Mouse (Mus musculus) brain, embryonic 14.5 days (tissue): ENCODE measurements around the gene Tmem136. TPM values are rescaled to one million over a fixed set of nuclear protein-coding genes. Genes with fewer than 3 reads are reported as not detected.
A peak's percentile ranks its signal among the peaks of the same experiment; 100 is the strongest.
"Not testable (repeated sequence)": the region's sequence is repeated elsewhere in the genome, so short reads cannot be mapped to it uniquely, and the experiment has no call there.

Source experiments
- DNase-seq: peaks from one replicate; pipeline ENCODE4 v3.0.0-alpha.2; 2011; ENCODE audit warnings: low read depth
- CTCF ChIP-seq: fragments of 200-500 bp; IDR thresholded peaks from 2 replicates; pipeline ENCODE4 v1.5.1; 2012; ENCODE audit warnings: inconsistent platforms, mild to moderate bottlenecking, moderate library complexity, borderline replicate concordance; ENCODE audit not compliant: insufficient read depth, insufficient read length; ENCODE audit errors: extremely low read depth
- POLR2A ChIP-seq: fragments of 200-500 bp; IDR thresholded peaks from 2 replicates; pipeline ENCODE4 v1.6.1; 2012; ENCODE audit warnings: mild to moderate bottlenecking, inconsistent platforms, borderline replicate concordance; ENCODE audit not compliant: poor library complexity, insufficient read depth, insufficient read length, severe bottlenecking; ENCODE audit errors: extremely low read depth
- polyA plus RNA-seq: library from polyadenylated mRNA; depleted of rRNA; stranded (reverse); fragments of >200 nt; gene quantifications from 2 replicates; pipeline ENCODE4 v1.2.3, GENCODE M21; 2012

Tmem136 gene
- polyA plus RNA-seq, 1 experiment = 22.0 TPM

DNA sequence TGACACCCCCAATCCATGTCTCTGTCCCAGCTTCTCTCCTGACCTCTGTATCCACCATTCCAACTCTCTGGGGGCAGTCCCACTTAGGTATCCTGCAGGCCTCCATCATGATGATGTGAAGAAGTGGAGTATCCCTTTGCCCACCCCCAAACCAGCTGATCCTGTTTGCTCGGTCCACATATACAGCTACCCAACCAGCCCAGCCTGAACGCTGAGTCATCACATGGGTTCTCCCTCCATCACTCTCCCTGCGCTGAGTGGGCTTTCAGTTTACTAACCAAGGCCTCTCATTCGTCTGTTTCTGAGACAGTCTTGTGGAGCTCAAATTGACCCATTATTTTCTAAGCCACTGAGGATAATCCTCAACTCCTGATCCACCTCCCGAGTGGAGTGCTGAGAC, 15.6 kb upstream of the Tmem136 start:
- TF ChIP-seq CTCF (no peak), POLR2A (no peak)
- no peak for DNase-seq

DNA sequence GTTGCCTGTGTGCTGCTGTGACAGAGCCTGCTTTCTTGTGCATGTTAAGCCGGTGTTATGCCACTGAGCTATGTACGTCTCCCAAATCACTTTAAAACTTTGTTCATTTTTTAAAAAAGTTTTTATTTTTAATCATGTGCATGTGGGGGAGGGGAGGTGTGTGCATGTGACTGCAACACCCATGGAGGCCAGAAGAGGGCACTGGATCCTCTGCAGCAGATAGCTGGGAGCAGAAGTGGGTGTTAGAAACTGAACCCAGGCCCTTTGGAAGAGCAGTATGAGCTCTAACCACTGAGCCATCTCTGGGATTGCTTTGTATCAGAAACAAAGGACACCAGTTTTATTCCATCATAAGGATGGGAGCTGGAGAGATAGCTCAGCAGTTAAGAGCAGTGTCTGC, 14.3 kb upstream of the Tmem136 start:
- no peak for DNase-seq
- TF ChIP-seq POLR2A = no peak

DNA sequence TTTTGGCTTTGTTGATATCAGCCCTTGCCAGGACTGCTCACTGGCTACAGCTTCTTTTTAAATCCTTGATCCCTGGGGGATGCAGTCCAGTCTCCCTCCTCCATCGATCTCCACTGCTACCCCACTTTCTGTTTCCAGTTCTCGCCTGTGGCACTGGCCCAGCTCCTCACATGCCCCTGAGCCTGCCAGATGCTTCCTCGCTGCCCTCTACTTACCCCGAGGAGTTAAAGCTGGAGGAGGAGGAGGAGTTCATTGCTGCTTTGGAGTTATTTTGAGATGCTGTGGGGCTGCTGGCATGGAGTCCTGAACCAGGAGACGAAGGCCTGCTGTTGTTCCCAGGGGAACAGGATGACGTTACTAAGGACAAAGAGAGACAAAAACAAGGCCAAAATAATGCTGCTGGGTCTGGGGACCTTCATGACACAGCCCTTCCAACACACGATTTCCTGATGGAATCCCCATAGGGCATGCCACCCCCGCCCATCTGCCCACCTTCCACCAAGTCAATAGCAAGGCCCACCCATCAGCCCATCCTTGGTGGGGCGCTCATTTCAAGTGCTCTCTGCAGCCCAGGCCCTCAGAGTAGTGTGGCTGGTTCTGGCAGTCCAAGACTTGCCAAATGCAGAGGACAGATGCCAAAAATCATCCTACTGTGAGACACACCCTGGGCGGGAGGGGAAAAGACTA, 10.9 kb upstream of the Tmem136 start:
- DNase-seq = no peak
- TF ChIP-seq POLR2A (no peak), CTCF (no peak)

DNA sequence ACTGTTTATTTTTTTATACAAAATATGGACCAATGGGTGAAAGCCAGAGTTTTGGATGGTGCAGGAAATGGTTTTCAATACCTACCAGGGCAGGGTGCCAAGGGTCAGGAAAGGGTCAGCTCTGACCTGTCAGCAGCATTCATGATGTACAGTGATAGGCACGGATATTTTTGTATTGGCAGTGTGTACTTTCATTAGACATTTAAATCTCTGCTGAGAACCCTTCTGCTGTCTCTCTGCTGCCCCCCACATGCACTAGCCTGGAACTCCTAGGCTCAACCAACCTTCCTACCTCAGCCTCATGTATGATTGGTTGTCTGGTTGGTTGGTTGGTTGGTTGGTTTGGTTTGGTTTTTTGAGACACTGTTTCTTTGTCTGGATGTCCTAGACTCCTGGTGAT, 6.0 kb upstream of the Tmem136 start:
- TF ChIP-seq CTCF (peak; percentile 13; the same call in 1 of the 2 replicates), POLR2A (no peak)
- DNase-seq = no peak

DNA sequence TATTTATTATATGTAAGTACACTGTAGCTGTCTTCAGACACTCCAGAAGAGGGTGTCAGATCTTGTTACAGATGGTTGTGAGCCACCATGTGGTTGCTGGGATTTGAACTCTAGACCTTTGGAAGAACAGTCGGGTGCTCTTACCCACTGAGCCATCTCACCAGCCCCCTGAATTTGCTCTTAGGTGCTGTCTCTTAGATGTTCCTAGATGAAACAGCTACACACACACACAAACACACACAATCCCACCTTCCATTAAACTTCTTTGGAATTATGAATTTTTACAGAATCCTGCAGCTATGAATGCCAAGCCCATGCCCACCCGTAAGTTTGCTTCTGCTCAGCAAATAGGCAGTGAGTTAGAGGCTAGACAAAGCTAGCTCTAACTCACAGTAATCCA, 5.6 kb upstream of the Tmem136 start:
- not testable (repeated sequence) for DNase-seq

DNA sequence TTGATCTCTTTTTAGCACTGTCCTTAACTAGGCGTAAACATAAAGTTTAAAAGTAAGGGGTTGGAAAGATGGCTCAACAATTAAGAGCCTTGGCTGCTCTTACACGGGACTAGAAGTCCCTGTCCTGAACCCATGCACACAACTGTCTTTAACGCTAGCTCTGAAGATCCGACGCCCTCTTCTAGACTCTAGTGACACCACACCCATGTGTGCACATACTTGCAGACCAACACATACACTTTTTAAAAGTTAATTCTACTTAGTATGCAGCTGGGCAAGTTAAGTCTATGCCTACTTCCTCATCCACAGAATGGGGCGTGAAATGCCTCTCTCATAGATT, 597 bp upstream of the Tmem136 start:
- TF ChIP-seq CTCF = no peak
- TF ChIP-seq POLR2A = no peak
- DNase-seq = no peak

DNA sequence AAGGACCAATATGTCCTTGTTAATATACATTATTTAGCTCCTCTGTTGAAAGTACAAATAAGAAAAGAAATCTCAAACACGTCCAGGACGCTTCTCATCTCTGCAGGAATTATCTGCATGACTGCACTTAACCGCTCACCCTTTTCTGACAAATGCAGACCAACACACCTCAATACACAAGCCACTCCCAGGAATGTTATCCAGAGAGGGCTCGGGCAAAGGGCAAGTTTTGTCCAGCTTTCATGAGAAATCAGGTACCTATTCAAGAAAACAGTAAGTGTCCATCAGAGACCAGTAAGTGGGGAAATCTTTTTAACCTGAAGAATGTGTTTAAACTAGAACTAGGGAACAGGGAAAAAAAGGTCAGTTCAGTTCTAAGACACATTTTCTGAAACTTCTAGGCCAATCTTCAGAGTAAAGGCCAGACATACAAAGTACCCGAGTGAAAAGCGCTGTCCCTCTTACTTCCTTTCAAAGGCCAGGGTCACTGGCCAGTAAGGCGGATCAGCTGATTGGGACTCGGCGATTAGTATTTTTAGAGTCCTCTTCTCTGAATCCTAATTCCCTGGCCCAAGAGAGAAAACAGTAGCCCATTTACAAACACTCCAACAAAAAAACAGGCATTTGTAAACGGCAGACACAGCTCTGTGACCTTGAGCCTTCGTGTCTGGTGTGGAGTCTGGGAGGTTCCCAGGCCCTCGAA, 788 bp downstream of the Tmem136 start:
- no peak for DNase-seq
- TF ChIP-seq POLR2A = no peak
- TF ChIP-seq CTCF = no peak

DNA sequence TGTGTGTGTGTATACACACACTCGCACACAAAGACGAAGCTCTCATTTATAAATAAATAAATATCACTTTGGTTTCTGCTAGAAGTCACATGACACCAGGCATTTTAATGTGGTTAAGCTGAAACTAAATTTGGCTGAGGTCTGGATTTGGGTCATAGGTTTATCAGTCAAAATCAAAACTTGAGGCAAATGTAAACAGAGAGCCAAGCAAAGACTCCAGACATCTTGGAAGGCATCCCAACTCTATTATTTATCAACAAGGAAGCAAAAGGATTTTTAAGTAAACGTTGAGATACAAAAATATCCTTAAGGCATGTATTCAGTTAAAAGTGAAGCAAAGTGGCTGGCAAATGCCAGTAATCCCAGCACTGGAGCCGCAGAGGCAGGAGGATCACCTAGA, 1.5 kb downstream of the Tmem136 start:
- no peak for TF ChIP-seq CTCF
- no peak for TF ChIP-seq POLR2A

DNA sequence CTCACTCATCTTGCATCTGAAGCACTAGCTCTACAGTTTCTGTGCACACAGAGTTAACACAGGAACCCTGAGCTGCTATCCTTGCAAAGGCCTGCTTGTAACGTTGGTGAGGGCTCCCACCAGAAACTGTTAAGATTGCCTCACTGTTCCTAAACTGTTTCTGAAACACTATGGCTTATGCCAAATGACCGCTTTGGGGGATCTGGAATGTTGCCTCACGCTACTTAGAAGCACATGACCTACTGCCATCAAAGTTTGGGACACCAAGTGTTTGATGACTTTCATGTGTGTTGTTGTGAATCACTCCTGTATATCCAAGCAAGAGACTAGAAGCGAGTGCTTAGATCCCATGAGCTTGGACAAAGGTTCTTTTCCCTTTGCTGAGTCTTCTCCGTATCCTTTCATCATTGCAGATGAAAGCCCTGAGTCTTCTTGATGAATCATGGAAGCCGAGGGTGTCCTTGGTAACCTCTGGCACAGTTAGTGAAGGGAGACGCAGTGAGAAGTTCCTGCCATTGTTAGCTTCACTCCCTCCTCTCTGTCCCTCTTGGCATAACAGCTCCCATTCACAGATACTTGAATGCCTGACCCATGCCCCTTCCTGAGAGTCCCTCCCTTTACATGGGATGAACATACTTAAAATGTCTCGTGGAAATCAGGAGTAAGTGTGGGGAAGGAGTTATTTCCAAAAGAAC, 5.9 kb downstream of the Tmem136 start:
- no peak for DNase-seq
- TF ChIP-seq POLR2A (no peak), CTCF (no peak)

More for the DNA sequence above, 1.5 kb downstream of the Tmem136 start:
- DNase-seq = no peak

DNA sequence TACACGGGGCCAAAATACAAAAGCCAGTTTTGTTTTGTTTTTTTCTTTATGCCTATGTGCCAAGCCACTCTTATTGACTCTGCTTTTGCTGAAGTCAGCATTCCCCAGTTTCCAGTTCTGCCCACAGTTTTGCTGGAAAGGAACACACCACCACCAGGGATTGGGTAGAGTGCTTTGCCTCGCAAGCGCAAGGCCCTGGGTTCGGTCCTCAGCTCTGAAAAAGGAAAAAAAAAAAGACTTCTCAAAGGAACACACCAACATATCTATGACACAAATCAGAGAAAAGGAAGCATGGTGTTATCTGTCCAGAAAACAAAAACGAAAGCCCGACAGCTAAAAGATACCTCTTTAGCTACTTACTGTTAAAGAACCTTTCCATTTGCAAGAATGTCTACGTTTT, 7.2 kb downstream of the Tmem136 start:
- DNase-seq = no peak
- no peak for TF ChIP-seq POLR2A

DNA sequence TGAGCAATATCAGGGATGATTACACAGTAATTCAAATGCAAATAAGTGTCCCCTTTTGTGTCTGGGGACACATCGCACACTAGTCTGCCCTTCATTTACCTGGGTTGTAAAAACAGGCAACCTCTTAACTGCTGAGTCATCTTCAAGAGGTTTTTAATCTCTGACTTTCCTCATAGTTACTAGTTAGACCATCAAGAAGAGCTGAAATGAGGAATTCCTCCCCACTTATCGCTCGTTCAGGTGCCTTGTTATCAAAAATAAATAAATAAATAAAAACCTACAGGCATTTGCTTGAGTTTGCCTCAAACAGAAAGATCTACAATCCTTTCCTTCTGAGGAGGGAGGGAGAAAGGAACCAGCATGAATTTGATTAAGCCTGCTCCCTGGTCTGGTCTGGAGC, 7.6 kb downstream of the Tmem136 start:
- no peak for DNase-seq
- TF ChIP-seq POLR2A = no peak
- TF ChIP-seq CTCF = no peak

DNA sequence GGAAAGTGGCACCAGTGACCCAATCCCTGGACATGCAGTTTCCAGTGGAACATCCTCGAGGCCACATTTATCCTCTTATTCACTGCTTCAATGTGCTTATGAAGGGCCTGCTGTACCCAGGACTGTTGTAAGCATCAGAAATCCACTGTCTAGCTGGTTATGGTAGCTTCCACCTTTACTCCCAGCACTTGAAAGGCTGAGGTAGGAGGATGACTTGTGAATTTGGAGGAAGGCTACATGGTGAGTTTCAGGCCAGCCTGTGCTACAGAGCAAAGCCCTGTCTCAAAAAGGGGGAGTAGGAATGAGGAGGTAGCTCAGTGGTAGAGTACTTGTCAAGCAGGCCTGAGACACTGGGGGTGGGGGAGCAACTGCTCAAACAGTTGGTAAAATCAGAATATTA, 8.3 kb downstream of the Tmem136 start:
- DNase-seq = no peak

DNA sequence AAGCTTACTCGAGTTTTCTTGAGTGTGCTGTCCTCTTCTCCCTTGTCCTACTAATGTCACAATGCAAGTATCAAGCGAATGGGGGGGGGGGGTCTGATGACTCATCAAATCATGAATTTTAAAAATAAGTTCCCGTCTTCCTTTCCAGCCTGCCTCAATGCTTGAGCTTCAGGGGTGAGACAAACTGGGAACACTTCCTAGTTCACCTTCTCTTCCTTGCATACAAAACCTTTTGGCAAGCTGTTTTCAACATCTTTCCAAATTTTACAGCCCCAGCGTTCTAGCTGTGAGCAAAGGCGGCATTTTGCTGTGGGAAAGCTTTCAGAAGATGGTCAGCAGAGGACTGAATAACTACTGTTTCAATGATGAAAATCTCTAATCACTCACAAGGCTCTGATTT, 8.8 kb downstream of the Tmem136 start:
- DNase-seq = no peak
- no peak for TF ChIP-seq CTCF
- TF ChIP-seq POLR2A = no peak

More for the DNA sequence above, 8.3 kb downstream of the Tmem136 start:
- no peak for TF ChIP-seq POLR2A
- no peak for TF ChIP-seq CTCF

DNA sequence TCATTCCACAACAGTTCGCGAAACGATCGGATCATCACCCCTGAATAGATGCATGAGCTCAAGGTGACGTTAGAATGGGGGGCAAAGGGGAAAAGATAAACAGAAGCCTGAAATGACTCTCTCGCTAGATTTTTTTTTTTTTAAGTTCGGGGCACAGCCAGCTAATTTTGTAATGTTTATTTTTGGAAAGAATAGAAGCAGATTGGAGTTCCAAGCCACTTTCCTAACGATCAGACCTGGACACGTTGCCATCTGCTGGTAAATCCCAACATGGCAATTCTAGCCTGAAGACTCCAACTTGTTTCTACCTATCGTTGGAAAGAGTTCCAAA, 9.2 kb downstream of the Tmem136 start, which contains the start of gene Arhgef12:
Arhgef12 (minus strand) TSS at position 53 of the 331 bp plus-strand sequence.
- peak; percentile 82 for DNase-seq
- TF ChIP-seq POLR2A (no peak), CTCF (peak; percentile 67; the same call in 1 of the 2 replicates)
